Mouse (Mus musculus): ENCODE results near the gene Arpc1b.
"Not testable (repeated sequence)": the region's sequence is repeated elsewhere in the genome, so short reads cannot be mapped to it uniquely, and the experiment has no call there.

The Arpc1b gene

DNA sequence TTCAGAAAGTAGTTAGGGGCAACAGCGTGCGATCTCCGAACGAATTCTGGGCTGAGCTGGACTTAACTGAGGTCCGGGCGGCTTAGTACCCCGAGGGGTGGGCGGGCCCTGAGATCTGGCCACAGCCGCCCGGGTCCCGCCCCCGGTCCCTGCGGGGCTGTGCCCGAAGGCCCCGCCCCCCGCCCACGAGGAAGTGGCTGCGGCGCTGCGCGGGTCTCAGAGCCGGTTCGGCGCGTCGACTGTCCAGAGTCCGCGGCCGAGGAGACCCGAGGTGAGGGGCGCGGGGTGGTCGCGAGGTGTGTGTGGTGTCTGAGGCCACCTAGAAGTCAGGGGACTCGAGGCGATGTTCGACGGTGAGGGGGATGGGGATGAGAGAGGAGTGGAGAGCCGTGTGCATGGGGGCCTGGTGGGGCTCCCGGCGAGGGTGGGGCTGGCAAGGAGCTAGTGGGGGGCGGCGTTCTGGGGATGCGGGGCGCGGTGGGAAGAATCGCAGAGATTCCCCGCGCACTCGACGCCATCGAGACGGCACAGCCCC lies at the start of gene Arpc1b:
TSS of gene Arpc1b (plus strand) at position 145 of the 535 bp plus-strand sequence.
- no peak for DNase-seq

DNA sequence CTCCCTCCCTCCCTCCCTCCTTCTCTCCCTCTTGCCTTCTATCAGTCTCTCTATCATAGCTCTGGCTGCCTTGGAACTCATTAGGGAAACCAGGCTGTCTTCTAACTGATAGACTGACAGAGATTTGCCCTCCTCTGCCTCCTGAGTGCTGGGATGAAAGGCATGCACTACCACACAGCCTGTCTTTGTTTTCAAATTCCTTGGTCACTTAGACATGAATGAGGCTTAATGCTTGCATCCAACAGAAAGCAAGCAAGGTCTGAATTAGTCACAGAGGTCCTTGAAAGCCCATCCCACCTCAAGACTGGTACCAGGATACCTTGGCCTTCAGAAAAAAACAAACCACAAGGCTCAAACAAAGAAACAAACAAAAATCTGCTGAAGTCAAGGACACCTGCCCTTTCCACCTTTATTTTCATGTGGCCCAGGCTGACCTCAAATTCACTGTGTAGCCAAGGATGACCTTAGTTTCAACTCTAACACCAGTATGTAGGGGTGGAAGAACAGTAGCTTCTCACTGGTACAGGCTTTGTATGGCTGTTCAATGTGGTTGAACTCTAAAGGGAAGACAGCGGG lies 49.2 kb upstream of the Arpc1b start:
- DNase-seq: no peak

DNA sequence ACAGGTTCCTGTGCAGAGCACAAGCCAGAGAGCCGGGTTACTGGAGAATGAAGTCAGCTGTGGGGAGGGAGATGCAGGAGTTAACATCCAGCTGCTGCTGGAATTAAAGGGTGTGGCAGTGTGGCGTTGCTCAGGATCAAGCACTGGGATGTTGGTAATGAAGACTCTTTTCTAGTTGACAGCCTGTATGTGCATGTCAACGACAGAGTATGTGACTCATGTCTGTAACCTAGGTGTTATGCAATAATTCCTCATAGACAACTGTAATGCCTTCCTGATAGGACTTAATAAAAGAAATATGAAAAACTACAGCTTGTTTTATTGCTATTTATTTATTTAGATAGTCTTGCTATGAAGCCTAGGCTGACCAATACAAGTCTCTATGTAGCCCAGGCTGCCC lies 45.2 kb upstream of the Arpc1b start:
- DNase-seq: no peak

GRCm38 (mm10) chr5:145069707-145070106 lies 44.3 kb upstream of the Arpc1b start:
- peak; percentile 39 for DNase-seq

DNA sequence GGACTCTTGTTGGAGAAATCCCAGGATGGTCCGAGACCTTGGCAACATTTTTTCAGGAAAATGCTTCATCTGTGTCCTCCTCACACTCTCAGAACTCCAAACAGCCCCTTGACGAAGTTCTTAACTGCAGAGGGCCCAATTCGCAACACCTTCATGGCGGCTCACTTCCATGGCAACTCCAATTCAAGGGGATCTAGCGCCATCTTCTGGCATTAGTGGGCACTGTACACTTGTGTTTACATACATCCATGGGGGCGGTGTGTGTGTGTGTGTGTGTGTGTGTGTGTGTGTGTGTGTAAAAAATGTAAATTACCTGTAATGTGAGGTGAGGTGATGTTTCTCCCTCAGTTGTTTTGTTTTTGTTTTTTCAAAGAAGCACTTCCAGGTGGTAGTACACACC lies 42.7 kb upstream of the Arpc1b start:
- no peak for DNase-seq

- DNase-seq: no peak
These were observed 38.9 kb upstream of the Arpc1b start for GRCm38 (mm10) chr5:145075081-145075480.

GRCm38 (mm10) chr5:145081866-145082613 lies 32.0 kb upstream of the Arpc1b start:
- no peak for DNase-seq

GRCm38 (mm10) chr5:145083201-145083600 lies 30.8 kb upstream of the Arpc1b start:
- DNase-seq: not testable (repeated sequence)

DNA sequence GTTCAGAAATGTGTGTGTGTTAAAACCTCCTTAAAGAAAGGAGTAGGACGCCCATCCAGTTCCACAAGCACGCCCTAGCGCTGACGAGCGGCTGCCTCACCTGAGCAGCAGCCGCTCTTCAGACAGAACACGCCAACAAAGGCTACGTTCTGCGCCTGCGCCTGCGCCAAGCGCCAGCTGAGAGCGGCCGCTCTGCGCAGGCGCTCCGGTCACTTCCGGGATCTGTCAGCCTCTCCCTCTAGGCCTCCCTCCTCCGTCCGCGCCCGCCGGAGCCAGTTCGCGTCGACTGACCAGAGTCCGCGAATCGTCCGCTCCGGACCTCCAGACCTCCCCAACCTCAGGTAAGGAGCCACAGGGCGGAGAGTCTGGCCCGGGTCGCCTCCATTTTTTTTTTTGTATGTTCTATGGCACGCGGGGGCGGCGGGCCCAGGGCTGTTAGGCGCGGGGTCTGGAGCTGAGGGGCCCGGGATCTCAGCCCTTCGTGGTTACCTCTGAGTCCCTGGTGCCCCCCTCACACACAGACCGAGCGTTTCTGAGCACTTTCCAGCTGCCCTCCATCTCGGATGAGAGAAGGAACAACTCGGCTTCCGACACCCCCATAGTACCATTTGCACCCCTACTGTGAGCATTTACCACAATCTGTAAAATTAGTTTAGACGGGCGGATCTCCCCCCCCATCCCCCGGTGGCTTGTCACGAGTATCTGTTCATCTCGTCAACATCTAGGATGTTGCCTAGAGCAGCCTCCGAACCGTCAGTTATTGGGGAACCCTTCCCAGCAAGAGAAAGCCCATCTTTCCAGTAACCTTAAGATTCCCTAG lies 30.2 kb upstream of the Arpc1b start, which contains the start of the genes Arpc1a and Kpna7:
TSS of gene Arpc1a (plus strand) at position 199 of the 820 bp plus-strand sequence.
TSS of gene Kpna7 (minus strand) at position 399 of the 820 bp plus-strand sequence.
- DNase-seq: peak; percentile 96

DNA sequence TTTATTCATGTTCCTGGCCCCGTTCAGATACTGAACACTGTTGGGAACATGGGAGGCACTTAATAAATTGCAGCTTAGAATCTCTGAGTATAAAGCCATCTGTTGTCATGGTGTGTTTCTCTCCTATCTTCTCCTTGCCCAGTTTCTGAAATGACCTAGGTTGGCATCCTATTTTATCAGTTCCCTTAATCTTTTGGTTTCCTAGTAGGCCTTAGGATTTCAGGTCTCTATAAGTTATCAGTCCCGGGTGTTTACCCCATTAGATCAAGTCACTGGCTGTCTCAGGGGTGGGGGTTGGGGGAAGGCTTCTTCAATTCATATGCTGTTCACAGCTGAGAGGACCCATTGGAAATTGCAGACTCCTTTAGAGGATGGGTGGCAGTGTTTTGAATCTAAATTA lies 29.2 kb upstream of the Arpc1b start:
- DNase-seq: no peak

DNA sequence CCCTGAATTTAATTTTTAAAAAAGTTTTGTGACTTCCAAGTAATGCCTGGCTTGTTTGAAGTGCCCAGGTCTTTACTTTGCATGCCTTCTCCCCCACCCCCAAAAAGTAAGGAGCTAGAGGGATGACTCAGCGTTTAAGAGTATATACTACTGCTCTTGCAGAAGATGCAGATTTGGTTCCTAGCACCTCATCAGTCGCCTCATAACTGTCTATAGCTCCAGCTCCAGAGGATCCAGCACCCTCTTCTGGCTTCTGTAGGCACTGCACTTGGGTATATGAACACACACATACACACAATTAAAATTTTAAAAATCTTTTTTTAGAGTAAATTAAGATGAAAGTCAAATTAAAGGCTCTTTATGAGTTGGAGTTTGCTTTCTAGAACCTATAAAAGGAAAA lies 25.8 kb upstream of the Arpc1b start:
- DNase-seq: no peak

GRCm38 (mm10) chr5:145089878-145090277 lies 24.1 kb upstream of the Arpc1b start:
- no peak for DNase-seq

- no peak for DNase-seq
These were observed 17.8 kb upstream of the Arpc1b start for GRCm38 (mm10) chr5:145096195-145096594.

DNA sequence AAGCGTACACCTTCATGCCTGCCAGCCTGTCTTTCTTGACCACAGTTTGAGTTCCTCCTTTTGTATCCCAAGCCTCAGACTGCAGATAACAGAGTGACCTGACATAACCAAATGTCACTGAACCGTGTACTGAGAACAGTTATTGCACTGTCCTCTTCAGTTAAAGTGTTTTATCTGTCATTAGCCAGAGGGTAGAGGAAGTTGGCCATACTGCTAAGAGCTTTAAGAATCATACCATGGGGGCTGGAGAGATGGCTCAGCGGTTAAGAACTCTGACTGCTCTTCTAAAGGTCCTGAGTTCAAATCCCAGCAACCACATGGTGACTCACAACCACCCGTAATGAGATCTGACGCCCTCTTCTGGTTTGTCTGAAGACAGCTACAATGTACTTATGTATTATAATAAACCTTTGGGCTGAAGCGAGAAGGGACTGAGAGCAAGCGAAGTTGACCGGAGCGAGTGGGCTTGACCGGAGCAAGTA lies 15.6 kb upstream of the Arpc1b start:
- DNase-seq: no peak

DNA sequence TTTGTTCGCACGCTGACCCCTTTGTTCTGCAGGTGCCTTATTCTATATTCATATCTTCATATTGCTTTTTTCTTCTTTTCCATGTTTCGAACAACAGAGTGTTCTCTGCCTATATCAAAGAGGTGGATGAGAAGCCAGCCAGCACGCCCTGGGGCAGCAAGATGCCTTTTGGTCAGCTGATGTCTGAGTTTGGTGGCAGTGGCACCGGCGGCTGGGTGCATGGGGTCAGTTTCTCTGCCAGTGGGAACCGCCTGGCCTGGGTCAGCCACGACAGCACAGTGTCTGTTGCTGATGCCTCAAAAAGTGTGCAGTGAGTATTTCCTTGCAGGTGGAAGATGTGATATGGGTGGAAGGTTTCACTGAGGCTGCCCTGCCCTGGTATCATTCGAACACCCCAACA lies 13.1 kb upstream of the Arpc1b start:
- DNase-seq: no peak

DNA sequence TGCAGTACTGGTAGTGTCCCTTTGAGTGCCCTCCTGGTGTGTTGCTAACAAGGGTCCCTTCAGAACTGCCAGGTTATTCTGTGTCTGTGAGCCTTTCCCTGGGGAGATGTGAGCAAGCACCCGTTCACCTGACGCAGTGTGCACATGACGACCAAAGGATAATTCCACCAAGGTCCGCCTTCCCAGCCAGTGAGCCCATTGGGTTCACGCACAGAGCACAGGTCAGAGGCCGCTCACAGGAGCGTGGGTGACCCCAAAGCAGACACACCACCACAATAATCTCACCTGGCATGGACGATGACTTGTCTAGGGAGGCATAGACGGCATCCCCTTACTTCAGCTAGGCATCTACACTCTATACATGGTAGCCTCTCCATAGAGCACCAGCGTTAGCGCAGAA lies 12.6 kb upstream of the Arpc1b start:
- not testable (repeated sequence) for DNase-seq

- DNase-seq: no peak
These were observed 11.3 kb upstream of the Arpc1b start for GRCm38 (mm10) chr5:145102706-145103105.

- peak; percentile 15 for DNase-seq
These were observed 9.7 kb upstream of the Arpc1b start for GRCm38 (mm10) chr5:145104328-145104727.

GRCm38 (mm10) chr5:145105694-145106275 lies 8.2 kb upstream of the Arpc1b start:
- no peak for DNase-seq

DNA sequence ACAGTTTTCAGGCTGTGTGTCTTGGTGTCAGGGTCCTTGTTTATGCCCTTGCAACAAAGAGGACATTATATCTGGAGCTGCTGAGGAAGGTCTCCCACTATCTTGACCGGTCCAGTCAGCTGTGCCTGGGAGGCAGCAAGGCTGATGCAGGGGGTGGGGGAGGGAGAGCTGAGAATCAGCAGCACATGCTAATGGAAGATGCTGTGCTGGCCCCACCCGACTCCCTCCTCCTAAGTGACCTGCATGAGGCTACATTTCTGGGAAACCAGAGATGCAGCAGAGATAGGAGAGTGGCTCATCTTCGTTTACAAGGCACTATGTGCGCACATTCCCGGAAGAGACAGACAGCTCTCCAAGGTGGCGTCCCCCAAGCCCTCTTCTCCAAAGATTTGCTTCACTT lies 3.6 kb upstream of the Arpc1b start:
- DNase-seq: no peak

DNA sequence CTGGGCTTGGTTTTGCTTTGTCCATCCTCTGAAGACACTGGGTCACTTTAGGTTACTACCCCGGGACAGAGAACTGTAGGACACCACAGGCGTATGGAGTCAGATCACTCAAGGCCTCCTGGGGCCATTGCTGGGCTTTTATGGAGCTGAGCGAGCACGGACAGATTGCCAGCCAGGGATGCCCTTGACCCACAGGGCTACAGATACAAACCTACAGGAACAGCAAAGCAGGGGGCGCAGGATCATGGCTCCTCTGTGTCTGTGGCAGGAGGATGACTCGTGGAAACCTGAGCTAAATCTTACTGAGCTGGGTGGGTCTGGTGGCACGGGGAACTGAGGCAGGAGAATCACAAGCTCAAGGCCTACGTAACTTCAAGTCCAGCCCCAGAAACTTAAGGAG lies 1.4 kb upstream of the Arpc1b start:
- DNase-seq: no peak

GRCm38 (mm10) chr5:145113416-145113815 lies 599 bp upstream of the Arpc1b start:
- DNase-seq: no peak
